Mouse (Mus musculus): Measurements from ENCODE around the gene Wdr6. TPM values are rescaled to one million over a fixed set of nuclear protein-coding genes. Genes with fewer than 3 reads are reported as not detected.
A peak's percentile ranks its signal among the peaks of the same experiment; 100 is the strongest.
"Not testable (repeated sequence)": the region's sequence is repeated elsewhere in the genome, so short reads cannot be mapped to it uniquely, and the experiment has no call there.

Wdr6 gene
- polyA plus RNA-seq (2015; fragmentation: Nextera tagmentation; extraction: Ambion mirVana), result 219 and 235 TPM in 2 replicates

DNA sequence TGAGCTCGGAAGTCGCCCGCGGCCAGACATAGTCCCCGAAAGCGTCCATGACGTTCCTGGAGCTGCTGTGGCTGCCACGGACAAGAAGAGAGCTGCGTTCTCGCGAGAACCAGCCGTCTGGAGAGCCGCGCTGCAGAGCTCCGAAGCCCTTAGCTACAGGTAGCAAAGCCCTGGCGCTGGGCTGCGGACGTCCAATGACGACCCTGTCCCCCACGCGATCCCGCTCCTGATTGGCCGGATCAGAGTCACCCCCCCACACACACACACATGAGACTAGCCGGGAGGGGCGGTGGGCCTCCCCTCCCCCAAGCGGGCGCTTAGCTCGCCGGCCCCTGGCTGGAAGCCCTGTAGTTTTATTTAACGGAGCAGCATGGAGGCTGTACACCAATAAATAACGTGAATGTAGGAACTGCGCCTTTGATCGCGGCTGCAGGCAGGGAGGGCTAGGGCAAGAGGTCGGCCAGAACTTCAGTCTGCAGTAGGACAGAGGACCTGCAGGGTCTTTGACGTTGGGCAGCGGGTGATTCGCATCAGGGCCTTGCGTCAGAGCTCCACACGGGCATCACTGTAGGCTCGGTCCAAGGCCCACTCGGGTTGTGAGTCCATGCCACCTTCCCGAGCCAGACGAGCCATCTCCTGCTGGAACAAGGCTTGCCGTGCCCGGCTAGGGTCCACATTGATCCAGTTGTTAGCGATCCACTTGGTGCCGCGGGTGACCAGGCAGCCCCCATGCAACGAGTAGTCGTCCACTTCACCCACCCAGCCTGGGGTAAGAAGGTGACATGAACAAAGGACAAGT lies at the start of gene Wdr6:
TSS of gene Wdr6 (minus strand) at position 195 of the 799 bp plus-strand sequence.
- Histone ChIP-seq H3K9me3 (no peaks in the 10 kb centered on the region), H3K27me3 (no peaks in the 10 kb centered on the region), H3K4me1 (peaks cover 52% of the 10 kb centered on the region), H3K4me3 (peak within 1 kb of the TSS; percentile 60), H3K27ac (replicated peaks) (peak within 1 kb of the TSS; percentile 88), H3K36me3 (peaks cover 6% of the 10 kb centered on the region), H3K4me2 (replicated peaks) (peak within 1 kb of the TSS; percentile 62), H3K9ac (replicated peaks) (peak within 1 kb of the TSS; percentile 75)
- WGBS, result 4% methylated on average over 51 of the region's 51 CpGs
- peak; percentile 97 for ATAC-seq (replicated peaks)

- ATAC-seq (replicated peaks), result no peak
- Histone ChIP-seq H3K36me3 (peaks cover 3% of the 10 kb centered on the region), H3K27me3 (no peaks in the 10 kb centered on the region), H3K9ac (replicated peaks) (no peak overlapping the region), H3K9me3 (no peaks in the 10 kb centered on the region), H3K4me2 (replicated peaks) (no peak overlapping the region), H3K4me3 (no peak overlapping the region), H3K4me1 (no peaks in the 10 kb centered on the region), H3K27ac (replicated peaks) (no peak overlapping the region)
- 88% methylated on average over 4 of the region's 4 CpGs for WGBS
These were observed 49.6 kb upstream of the Wdr6 start for GRCm38 (mm10) chr9:108628141-108628540.

DNA sequence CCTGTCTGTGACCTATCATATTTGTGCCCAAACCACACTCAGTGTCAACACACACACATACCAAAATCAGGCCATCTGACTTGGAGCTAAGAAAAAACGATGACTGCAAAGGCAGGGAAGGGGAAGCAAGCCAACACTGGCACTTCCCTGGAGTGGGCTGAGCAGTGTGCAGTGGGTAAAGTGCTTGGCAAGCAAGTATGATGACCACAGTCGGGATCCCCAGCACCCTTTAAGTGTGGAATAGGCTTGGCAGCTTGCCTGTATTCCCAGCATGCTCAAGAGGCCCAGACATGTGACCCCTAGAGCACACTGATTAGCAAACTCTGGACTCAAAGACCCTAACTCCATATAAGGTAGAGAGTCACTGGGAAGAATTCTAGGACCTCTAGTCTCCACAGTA lies 48.0 kb upstream of the Wdr6 start:
- peaks cover 3% of the 10 kb centered on the region; the same call in 1 of the 2 replicates for H3K36me3 ChIP-seq
- no peak overlapping the region for H3K9ac ChIP-seq (replicated peaks)
- no peaks in the 10 kb centered on the region for H3K4me1 ChIP-seq
- no peak overlapping the region for H3K27ac ChIP-seq (replicated peaks)
- ATAC-seq (replicated peaks), result no peak
- H3K27me3 ChIP-seq, result no peaks in the 10 kb centered on the region
- no peak overlapping the region for H3K4me3 ChIP-seq
- H3K4me2 ChIP-seq (replicated peaks), result no peak overlapping the region
- no peaks in the 10 kb centered on the region for H3K9me3 ChIP-seq
- WGBS, result 64% methylated on average over 2 of the region's 2 CpGs

- Histone ChIP-seq H3K4me1 (no peaks in the 10 kb centered on the region), H3K4me3 (no peak overlapping the region), H3K9me3 (no peaks in the 10 kb centered on the region), H3K4me2 (replicated peaks) (no peak overlapping the region), H3K9ac (replicated peaks) (no peak overlapping the region), H3K27ac (replicated peaks) (no peak overlapping the region), H3K27me3 (no peaks in the 10 kb centered on the region), H3K36me3 (peaks cover 52% of the 10 kb centered on the region)
- ATAC-seq (replicated peaks), result no peak
- WGBS, result 84% methylated on average over 1 of the region's 1 CpGs
These were observed 38.8 kb upstream of the Wdr6 start for GRCm38 (mm10) chr9:108617301-108617700.

GRCm38 (mm10) chr9:108611488-108611887 lies 32.9 kb upstream of the Wdr6 start:
- Histone ChIP-seq H3K4me3 (no peak overlapping the region), H3K9ac (replicated peaks) (no peak overlapping the region), H3K4me2 (replicated peaks) (no peak overlapping the region), H3K27me3 (no peaks in the 10 kb centered on the region), H3K36me3 (peaks cover 93% of the 10 kb centered on the region), H3K9me3 (no peaks in the 10 kb centered on the region), H3K27ac (replicated peaks) (no peak overlapping the region), H3K4me1 (no peaks in the 10 kb centered on the region)
- WGBS, result 96% methylated on average over 10 of the region's 10 CpGs
- no peak for ATAC-seq (replicated peaks)

DNA sequence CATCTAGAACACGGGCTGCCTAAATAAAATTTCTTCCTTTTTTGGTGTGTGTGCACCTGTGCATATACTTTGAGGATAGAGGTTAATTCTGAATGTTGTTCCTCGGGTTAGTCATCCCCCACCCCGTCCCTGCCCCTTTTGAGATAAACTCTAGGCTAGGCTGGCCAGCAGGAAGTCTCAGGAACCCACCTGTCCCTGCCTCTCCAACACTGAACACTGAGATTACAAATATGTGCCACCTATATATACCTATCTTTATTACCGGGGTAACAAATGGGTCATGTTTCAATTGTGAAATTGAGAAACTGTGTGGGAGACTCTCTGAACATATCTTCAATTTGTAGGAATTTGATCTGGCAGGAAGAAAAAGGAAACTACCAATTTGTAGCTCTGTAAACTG lies 30.4 kb upstream of the Wdr6 start:
- 92% methylated on average over 4 of the region's 4 CpGs for WGBS
- Histone ChIP-seq H3K9me3 (no peaks in the 10 kb centered on the region), H3K27ac (replicated peaks) (no peak overlapping the region), H3K9ac (replicated peaks) (no peak overlapping the region), H3K4me3 (no peak overlapping the region), H3K27me3 (no peaks in the 10 kb centered on the region), H3K4me1 (no peaks in the 10 kb centered on the region), H3K36me3 (peaks cover 96% of the 10 kb centered on the region), H3K4me2 (replicated peaks) (no peak overlapping the region)
- no peak for ATAC-seq (replicated peaks)

DNA sequence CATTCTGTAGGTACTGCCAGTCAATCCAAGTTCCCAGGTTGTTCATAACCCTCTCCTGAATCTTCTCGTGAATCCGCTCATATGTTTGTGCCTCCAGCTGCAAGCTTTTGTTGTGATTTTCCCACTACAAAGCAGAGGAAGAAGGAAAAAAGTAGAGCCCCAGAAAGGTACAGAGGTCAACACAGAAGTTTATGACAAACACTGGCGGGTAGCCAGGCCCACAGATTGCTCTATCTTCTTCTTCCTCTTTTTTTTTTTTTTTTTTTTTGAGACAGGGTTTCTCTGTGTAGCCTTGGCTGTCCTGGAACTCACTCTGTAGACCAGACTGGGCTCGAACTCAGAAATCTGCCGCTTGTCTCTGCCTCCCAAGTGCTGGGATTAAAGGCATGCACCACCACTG lies 29.4 kb upstream of the Wdr6 start:
- H3K4me1 ChIP-seq; ATAC-seq (replicated peaks); H3K4me3 ChIP-seq; H3K4me2 ChIP-seq (replicated peaks); H3K9me3 ChIP-seq; H3K27ac ChIP-seq (replicated peaks); H3K9ac ChIP-seq (replicated peaks); H3K27me3 ChIP-seq: not testable (repeated sequence)
- WGBS, result 95% methylated on average over 5 of the region's 5 CpGs
- peaks cover 96% of the 10 kb centered on the region for H3K36me3 ChIP-seq

DNA sequence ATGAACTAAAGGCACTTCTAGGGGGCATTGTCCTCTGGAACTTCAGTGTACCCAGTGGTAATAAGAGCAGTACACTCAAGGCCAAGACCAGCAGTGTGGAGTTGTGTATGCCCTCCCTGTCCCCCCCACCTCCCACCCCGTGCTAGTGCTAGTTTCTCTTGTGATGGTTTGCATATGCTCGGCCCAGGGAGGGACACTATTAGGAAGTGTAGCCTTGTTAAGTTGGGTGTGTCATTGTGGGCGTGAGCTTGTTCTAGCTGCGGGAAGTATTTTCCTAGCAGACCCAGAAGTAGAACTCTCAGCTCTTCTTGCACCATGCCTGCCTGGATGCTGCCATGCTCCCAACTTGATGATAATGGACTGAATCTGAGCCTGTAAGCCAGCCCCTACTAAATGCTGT lies 23.4 kb upstream of the Wdr6 start:
- Histone ChIP-seq H3K9ac (replicated peaks) (no peak overlapping the region), H3K9me3 (no peaks in the 10 kb centered on the region), H3K4me1 (peaks cover 5% of the 10 kb centered on the region), H3K27ac (replicated peaks) (no peak overlapping the region), H3K4me3 (no peak overlapping the region), H3K27me3 (no peaks in the 10 kb centered on the region), H3K4me2 (replicated peaks) (no peak overlapping the region), H3K36me3 (peaks cover 38% of the 10 kb centered on the region)
- 84% methylated on average over 4 of the region's 4 CpGs for WGBS
- no peak for ATAC-seq (replicated peaks)

DNA sequence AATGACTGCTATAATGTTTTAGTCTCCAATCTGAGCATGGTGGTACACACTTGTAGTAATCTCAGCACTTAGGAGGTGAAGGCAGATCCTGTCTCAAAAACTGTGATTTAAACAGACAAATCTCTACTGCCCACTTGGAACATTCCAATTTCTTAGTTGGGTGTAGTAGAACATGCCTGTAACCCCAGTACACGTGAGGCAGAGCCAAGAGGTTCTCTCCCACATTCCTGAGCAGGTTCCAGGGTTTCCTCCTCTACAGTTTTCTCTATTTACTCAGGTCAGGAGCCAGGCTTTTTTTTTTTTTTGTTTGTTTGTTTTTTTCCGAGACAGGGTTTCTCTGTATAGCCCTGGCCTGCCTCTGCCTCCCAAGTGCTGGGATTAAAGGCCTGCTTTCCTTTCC lies 21.5 kb upstream of the Wdr6 start:
- 63% methylated on average over 2 of the region's 2 CpGs for WGBS
- no peak for ATAC-seq (replicated peaks)

GRCm38 (mm10) chr9:108599021-108599566 lies 20.6 kb upstream of the Wdr6 start:
- ATAC-seq (replicated peaks), result no peak
- 83% methylated on average over 4 of the region's 4 CpGs for WGBS
- Histone ChIP-seq H3K4me1 (peaks cover 14% of the 10 kb centered on the region), H3K27ac (replicated peaks) (no peak overlapping the region), H3K4me2 (replicated peaks) (no peak overlapping the region), H3K27me3 (no peaks in the 10 kb centered on the region), H3K36me3 (peaks cover 12% of the 10 kb centered on the region), H3K9me3 (no peaks in the 10 kb centered on the region), H3K4me3 (no peak overlapping the region), H3K9ac (replicated peaks) (no peak overlapping the region)

More for the DNA sequence above, 21.5 kb upstream of the Wdr6 start:
- no peak overlapping the region for H3K27ac ChIP-seq (replicated peaks)
- peaks cover 21% of the 10 kb centered on the region for H3K36me3 ChIP-seq
- H3K4me3 ChIP-seq, result no peak overlapping the region
- no peaks in the 10 kb centered on the region for H3K27me3 ChIP-seq
- H3K9ac ChIP-seq (replicated peaks), result no peak overlapping the region
- peaks cover 14% of the 10 kb centered on the region for H3K4me1 ChIP-seq
- no peaks in the 10 kb centered on the region for H3K9me3 ChIP-seq
- no peak overlapping the region for H3K4me2 ChIP-seq (replicated peaks)

DNA sequence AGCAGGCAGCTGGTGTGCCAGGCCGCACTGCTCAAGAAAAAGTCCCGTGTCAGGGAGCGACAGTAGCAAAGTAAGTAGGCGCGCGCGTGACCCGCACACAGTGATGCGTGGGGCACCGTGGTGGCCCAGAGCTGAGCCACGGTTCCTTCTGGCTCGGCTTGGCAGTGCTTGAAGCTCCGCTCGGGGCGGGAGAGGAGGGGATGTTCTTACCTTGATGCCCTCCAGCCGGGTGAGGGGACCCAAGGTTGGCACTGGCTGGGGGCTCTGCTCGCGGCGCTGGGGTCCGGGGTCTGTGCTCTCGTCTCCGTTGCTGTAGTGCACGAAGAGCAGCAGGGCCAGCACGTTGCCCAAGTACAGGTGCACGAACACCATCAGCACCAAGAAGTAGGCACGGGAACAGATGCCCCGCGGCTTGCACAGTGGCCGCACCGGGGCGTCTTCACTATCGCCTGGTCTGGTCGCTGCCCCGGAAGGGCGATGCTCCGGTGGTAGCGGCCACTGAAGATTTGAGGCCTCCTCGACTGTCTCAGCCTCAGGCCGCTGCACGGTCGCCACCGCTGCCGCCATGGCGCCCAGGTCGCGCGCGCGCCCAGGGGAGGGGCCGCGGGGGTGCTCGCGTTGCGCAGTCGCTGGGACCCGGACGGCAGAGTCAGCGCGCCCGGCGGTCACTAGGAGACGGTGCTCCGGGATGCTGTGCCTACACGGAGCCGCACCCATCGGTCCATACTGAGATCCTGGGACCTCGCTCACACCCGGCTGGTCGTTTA lies 18.6 kb upstream of the Wdr6 start, which contains the start of gene P4htm:
TSS of gene P4htm (minus strand) at position 670 of the 767 bp plus-strand sequence.
- Histone ChIP-seq H3K9ac (replicated peaks) (peak within 1 kb of the TSS; percentile 73), H3K4me1 (peaks cover 14% of the 10 kb centered on the region), H3K27ac (replicated peaks) (peak within 1 kb of the TSS; percentile 61), H3K36me3 (no peaks in the 10 kb centered on the region), H3K27me3 (no peaks in the 10 kb centered on the region), H3K9me3 (no peaks in the 10 kb centered on the region), H3K4me3 (peak within 1 kb of the TSS; percentile 68), H3K4me2 (replicated peaks) (peak within 1 kb of the TSS; percentile 93)
- peak; percentile 85 for ATAC-seq (replicated peaks)
- WGBS, result under 1% methylated on average over 69 of the region's 69 CpGs

GRCm38 (mm10) chr9:108594354-108594753 lies 15.8 kb upstream of the Wdr6 start:
- Histone ChIP-seq H3K4me2 (replicated peaks) (no peak overlapping the region), H3K27me3 (no peaks in the 10 kb centered on the region), H3K9me3 (no peaks in the 10 kb centered on the region), H3K4me1 (peaks cover 15% of the 10 kb centered on the region), H3K36me3 (no peaks in the 10 kb centered on the region), H3K4me3 (no peak overlapping the region), H3K27ac (replicated peaks) (no peak overlapping the region), H3K9ac (replicated peaks) (no peak overlapping the region)
- WGBS, result 87% methylated on average over 3 of the region's 3 CpGs
- no peak for ATAC-seq (replicated peaks)

All from forebrain, embryonic 15.5 days (tissue).